Mouse (Mus musculus) liver, adult 2 months (tissue): ENCODE data around the gene Cadm1.

Experiments used
- CTCF ChIP-seq: fragments of 200-500 bp; IDR thresholded peaks from 2 replicates; pipeline ENCODE4 v1.5.1; 2011; ENCODE audit warnings: low read depth, low read length, control low read depth
- POLR2A ChIP-seq: fragments of 200-500 bp; IDR thresholded peaks from 2 replicates; pipeline ENCODE4 v1.6.1; 2011; ENCODE audit warnings: low read length, control low read depth; ENCODE audit not compliant: insufficient read depth; ENCODE audit errors: extremely low read depth

- no peak for TF ChIP-seq CTCF
- no peak for TF ChIP-seq POLR2A
Observed at GRCm38 (mm10) chr9:47801242-47801641, 271.3 kb downstream of the Cadm1 start.
